Mouse (Mus musculus) bone marrow macrophage, adult 2 months (primary cell): Measurements from ENCODE around the gene Pld5.

Experiments
- CTCF ChIP-seq: IDR thresholded peaks from 2 replicates; pipeline ENCODE4 v1.5.1; 2012; ENCODE audit warnings: low read depth, mild to moderate bottlenecking, low read length, moderate library complexity
- POLR2A ChIP-seq: IDR thresholded peaks from 2 replicates; pipeline ENCODE4 v1.6.1; 2012; ENCODE audit warnings: mild to moderate bottlenecking, low read depth, low read length, borderline replicate concordance

DNA sequence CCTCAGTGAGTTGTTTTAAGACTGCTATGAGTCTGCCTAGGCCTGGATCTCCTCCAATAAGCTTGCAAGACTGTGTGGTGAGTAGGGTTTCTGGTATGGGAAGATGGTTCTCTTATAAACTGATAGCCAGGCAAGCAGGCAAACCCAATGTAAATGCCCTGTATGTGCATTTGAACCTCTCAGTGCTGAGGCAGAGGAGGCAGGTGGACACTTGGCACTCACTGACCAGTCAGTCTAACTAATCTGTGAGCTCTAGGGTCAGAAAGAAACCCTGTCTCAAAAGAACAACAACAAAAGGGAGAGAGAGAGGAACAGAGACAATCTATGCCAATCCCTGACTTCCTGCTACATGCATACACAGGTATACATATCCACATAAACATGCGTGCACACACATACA is 64.3 kb downstream of the Pld5 start:
- TF ChIP-seq CTCF: no peak
- no peak for TF ChIP-seq POLR2A
